Mouse (Mus musculus) skeletal muscle tissue, adult 2 months (tissue): ENCODE measurements at regions not wholly inside any gene's neighbourhood (a gene's known extent, or its start where the extent isn't known, plus 50 kb on each side); places are given as distances from the start of the nearest gene placed in this dataset.
A peak's percentile ranks its signal among the peaks of the same experiment; 100 is the strongest.

Experiments used
- DNase-seq: peaks from one replicate; pipeline ENCODE4 v3.0.0-alpha.2; 2012; ENCODE audit warnings: low read depth, low spot score

DNA sequence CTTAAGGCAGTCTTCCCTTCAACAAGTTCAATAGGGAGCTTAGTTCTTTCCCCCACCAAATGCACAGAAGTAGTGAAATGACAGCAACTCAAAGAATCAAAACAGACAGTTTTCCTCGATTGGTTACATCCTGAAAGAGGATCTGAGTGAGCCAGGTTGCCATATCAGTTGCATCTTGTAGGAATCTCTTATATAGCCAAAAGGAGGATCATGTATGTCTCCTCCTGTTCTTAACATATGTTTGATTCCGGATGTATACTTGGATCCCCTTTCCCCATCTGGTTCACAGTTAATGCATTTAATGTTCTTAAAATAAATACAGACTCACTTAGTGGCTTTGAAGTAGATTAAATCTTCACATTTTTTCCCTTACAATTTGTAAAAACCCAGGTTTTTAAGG is 1224.0 kb upstream of the Flrt2 start:
- DNase-seq = no peak

DNA sequence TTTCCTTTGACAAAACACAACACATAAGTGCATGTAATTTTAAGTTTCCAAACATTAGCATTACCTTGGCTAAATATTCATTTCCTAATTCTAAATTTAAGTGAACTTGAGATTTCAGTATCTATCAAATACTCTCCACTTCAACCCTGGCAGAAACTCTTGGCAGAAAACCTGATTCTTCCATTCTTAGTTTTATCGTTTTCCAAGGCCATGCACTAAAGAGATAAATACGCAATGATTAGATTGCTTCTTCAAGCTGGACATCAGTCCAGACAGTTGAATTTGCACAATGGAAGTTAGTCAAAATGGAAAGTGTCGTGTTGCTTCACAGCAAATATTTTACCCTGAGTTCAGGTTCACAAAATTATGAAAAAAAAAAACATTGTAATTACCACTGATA is 1223.4 kb upstream of the Flrt2 start:
- DNase-seq = no peak

DNA sequence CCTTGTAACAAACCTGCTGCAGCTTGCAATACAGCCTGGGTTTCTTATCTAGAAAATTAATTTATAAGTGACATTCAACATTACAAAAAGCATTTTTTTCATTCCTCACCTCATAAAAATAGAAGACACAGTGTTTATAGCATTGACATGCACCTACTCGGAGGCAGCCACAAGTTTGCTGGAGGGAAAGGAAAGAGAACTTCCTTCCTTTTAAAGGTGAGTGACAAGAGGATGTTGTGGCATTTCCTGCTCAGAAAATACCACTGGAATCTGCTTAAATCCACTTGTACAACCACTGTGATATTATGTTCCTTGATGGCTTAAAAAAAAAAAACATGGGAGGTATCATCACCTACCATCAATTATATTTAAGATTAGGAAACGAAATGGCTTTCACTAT is 1222.2 kb upstream of the Flrt2 start:
- no peak for DNase-seq

DNA sequence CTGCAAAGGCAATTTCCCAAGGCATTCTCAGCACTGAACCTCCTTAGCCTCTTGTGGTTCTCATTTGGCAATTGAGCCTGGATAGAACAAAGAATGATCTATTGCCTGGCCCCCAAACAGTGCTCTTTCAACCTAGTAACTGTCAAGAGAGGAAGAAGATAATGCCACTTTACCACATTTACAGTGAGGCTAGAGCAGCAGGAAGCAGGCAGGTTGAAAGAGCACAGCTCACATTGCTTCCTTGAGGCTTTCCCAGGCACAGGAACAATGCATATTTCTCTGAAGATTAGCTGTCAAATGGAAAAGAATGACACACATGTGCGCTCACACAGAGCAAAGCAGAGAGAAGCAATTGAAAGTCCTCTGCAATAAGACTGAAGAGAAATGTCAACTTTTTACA is 1221.0 kb upstream of the Flrt2 start:
- no peak for DNase-seq

DNA sequence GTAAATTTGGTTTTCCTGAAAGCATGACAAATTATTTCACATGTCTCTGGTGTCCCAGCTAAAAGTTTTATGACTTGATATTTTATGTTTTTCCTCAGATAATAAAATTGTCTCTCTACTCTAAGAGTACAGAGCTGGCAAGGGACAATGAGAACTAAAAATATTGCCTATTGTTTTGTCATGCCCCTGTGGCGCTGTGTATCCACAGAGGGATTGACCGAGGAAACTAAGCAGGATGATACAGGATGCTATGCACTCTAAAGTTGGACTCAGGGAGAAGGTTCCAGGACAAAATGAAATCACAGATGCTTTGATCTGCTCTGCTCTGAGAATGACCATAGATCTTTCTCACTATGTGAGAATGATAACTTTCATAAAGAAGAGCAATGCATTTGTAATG is 1203.3 kb upstream of the Flrt2 start:
- DNase-seq = no peak

DNA sequence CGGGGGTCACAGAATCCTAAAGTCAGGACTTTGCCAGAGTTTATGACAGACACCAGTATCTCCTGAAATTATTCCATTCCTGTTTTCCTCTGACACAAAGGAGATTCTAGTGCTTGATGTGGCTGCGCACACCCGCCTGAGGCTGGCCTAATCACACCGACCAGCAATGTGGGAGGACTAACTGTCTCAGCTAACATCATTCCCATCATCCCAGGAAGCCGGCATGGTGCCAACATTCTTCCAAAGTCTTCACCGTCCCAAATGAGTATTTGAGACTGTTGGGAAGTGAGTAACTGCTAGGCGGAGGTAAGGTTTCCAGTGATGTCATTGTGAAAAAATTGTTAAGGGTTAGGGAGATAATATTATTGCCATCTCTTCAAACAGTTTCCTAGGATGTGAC is 1183.9 kb upstream of the Flrt2 start:
- peak; percentile 61 for DNase-seq

DNA sequence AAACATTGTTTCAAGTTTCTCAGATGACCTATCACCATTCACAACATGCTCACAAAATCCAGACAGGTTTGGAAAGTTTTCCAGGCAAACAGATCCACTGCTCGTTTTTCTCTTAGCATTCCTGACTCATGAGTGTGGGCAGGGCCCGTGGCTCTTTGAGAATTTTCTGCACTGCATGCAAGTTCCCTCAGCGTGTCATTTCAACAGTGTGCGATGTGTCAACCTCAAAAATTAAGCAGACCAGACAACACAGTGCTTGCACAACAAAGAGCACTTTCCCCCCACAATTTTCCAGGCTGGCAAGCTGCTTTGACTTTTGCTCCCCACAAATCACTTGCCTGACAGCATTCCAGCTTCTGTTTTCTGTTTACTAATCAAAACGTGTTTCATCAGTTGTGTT is 1182.2 kb upstream of the Flrt2 start:
- peak; percentile 11 for DNase-seq

DNA sequence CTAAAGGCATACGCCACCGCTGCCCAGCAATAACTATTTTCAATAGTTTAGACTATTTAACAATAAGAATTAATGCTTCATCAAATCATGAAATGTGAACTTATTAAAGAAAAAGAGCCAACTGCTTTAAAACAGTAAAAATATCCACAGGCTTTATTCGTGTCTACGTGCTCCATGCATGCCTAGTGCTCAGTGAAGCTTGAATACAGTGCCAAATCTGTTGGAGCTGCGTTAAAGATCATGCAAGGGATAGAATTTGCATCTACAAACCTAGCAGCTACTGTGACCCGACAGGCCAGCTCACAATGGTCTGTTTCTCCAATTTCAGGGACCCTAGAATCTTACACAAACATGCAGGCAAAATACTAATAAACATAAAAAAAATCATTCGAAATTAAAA is 1147.3 kb upstream of the Flrt2 start:
- no peak for DNase-seq

DNA sequence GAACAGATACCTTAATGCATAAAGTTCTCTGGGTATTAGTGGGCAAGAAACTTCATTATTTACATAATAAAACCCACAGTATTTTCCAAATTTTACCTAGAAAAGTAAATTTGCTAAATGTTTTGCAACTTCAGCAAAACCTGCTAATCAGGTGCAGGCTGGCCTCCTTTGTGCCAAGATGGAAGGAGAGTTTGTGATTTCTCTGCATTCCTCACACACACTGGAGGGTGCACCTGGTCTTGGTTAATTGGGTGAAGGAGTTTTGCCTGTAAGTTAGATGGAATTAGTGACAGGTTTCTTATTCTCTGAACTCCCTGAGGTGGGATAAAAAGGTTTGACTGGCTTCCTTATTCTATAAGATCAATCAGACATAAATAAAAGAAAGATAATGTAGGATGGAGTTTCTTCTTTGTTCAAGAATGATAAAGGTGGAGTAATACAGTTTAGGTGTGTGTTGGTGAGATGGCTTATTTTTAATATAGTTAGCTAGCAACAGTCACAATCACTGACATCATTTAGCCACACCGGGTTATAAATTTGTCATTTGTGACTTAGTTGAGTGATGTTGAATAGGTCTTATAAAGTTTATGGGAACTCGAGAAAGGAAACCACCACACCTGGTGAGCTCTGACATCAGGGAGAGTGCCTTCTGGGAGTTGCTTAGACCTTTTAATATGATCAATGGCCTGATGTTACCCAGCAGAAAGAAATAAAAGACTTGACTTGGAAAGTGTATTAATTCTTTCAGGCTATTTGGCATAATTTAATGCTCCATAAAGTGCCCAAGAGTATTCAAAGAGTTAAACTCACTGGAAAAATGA is 1131.4 kb upstream of the Flrt2 start:
- no peak for DNase-seq

DNA sequence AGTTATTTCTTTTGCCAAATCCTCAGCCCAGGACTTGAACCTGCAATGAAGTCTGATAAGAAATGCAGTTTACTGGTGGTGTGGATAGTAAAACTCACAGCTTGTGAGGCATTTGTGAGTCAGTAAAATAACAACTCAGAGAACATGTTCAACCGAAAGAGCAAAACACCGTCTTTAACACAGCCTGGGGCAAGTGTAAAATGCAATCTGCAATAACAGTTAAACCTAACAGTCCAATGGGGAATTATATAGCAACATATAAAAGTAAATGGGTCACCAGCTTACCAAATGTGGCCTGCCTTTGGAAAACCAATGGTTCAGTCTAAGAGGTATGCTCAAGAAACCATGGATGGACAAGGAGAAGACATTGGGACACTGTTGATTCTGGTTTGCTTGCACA is 1117.0 kb upstream of the Flrt2 start:
- no peak for DNase-seq

DNA sequence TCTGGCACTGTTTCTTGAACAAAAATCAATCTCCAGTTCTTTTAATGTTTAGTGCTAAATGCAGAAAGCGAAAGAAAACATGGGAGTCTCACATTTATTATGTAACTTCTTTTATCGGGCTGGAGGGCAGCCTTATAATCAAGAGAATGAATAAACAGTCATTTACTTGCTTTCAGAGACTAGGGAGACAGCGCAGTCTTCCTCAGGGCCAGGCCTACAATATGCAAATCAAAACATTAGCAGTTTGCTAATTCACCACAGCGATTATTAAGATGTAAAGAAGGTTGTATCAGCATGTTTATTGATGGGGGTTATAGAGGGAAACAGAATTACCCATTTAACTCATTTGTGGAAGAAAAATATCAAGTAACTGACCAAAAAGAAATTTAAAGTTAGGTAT is 1111.7 kb upstream of the Flrt2 start:
- DNase-seq = no peak

DNA sequence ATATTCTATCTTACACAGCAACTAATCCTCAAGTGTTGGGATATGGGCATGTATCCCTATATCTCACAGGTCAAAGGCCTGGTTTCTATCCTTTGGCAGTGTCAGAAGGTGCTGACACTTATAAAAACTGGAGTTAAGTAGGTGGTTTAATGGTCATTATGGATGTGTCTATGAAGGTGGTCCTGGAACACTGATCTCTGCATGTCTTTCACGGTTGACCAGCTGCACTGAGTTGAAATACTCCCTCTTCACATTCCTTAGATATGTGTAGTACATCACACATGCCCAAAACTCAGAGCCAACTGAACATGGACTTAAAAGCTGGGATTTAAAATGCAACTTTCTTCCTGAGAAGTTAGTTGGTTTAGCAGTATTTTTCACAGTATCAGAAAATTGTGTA is 1107.7 kb upstream of the Flrt2 start:
- no peak for DNase-seq

DNA sequence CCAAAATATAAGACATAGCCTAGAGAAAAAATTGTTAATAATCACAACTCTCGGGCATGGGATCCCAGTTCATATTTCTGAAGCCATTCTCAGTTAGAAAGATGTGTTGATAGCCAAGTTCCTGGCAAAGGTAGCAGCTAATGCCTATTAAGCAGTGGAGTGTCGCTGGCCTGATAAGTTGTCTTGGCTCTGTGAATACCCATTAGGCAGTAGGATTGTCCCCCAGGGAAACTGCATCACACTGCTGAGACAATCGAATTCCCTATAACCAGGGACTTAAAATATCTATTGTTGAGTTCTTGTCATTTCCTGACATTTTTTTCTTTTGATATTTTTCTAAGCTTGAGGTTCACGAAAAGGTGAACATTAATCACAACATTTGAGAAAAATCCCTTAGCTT is 1105.0 kb upstream of the Flrt2 start:
- DNase-seq = no peak

DNA sequence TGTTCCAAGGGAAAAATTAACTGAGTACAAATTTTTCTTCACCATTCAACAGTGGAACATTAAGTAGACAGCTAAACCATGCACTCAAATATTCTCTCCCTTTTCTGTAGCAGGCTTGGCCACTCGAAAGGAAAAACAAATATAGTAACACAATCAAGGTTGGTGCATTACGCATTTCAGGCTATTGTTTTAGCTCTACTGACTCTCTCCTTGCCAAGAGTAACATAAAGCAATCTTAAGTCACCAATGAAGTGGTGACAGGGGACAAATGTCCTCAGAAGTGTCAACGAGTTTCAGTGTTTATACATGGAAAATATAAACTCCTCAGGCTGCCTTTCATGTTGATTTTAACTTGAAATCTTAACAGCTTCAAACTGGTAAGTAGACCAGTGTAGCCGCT is 1103.4 kb upstream of the Flrt2 start:
- DNase-seq = no peak

DNA sequence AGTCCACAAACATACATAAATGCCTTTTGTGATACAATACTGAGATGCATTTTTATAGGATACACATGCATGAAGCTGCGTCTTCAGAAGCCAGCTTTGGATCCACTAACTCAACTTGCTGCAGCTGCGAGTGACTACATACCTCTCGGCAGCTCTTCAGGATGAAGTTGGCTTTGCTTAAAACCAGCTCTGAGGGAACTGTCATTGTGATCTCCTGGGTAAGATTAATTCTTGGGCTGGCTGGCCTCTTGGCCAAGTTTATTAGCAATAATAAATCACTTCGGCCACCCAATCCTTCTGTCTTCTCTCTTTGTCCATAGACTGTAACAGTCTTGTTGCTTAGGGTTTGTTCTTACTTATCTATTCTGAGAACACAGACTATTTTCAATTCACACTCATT is 1103.0 kb upstream of the Flrt2 start:
- no peak for DNase-seq

DNA sequence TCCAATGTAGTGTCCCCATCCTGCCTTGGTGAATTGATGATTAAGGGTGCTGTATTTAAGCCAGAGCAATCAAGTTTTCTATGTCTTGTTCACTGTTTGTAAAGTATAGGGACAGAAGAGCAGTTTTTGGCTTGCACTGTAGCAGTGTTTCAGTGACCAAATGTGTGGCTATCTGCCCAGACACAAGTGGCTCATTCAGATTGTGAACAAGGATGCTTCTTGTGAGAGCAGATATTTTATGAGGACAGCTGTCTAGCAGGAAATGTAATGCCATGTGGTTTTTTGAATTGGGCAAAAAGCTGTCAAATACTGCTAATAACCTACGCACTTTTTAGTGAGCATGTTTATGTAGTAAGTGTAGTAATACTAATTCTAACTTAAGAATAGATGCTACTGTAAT is 1086.5 kb upstream of the Flrt2 start:
- no peak for DNase-seq

DNA sequence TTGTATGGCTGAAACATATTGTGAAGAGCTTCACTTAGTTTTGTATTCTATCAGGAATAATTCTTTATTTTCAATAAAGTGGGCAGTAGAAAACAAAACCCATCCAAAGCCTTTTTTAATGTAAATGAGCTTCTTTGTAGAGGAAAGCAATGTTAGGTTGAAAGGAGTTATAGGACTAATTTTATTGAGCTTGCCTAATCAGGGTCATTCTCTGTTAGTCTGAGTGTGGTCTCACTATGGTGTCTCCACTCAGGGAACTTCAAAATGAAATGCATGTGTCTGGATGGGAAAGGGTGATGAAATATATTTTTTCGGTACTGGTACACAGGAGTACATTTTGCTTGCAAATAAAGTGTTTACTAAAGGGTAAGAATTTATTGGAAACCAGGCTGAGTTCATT is 1055.5 kb upstream of the Flrt2 start:
- DNase-seq = no peak

DNA sequence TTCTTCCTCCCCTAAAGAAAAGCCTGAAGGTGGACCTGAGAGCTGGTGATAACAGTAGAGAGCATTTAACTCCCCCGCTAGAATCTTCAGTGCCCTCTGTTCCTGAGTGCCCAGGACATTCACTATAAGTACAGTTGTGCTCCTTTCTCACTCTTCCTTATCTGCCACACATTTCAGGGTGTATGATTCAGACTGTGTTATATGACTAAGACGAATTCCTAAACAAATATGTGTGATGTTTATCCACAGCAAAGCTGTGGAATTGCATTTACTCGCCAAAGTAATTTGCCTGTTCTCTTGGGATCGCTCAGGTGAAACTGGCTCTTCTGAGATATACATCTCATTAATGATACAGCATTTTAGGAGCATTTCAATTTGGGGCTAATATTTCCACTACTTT is 1051.9 kb upstream of the Flrt2 start:
- no peak for DNase-seq

DNA sequence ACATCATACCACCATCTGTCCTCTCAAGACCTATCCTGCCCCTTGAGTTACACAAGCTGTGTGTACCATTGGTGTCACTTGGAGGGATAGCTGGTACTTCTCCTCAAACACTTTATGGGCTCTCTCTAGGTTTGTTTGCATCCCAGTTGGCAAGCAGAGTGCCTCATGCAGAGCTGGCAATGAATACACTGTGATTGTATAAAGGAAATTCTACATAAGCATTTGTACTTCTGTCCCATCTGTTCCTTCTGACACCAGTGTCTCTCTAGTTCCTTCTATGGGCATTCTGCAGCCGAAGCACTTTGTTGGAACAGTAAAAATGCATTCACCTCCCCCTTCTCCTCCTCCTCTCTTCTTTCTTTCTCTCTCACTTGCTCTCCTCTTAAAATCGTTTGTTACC is 1046.7 kb upstream of the Flrt2 start:
- DNase-seq = no peak

DNA sequence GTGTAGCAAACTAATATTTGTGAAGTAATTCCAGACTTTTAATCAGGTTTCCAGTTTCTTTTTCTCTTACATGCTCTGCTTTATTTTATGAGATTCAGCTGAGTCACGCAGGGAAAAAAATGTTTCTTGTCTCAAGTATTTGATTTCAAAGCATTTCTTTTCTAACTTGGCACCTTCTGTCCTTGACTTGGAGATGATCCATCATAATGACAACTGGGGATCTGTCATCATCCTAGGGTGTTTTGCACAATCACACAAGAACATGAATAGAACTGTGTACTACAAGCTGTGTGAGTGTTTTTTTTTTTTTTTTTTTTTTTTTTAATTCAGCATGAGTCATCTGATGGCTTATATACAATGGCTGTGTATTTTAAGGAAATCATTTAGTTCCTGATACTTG is 1022.0 kb upstream of the Flrt2 start:
- DNase-seq = peak; percentile 67

DNA sequence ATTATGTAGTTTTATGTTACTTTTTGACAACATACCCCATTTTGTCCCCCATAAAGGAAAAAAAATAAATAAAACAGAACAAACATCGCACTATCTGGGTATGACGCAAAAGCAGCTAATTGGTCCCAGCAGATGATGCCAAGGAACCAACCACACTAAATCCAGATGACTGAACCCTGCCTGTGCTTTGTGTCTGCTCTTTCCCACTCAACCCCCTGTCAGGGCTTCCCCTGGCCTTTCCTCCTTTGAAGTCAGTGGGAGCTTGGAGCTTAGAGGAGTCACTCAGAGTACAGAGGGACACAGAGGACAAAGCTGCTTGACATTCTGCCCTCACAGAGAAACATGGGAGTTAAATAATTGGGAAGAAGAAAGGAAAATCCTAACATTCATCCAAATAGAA is 1017.1 kb upstream of the Flrt2 start:
- DNase-seq = no peak

DNA sequence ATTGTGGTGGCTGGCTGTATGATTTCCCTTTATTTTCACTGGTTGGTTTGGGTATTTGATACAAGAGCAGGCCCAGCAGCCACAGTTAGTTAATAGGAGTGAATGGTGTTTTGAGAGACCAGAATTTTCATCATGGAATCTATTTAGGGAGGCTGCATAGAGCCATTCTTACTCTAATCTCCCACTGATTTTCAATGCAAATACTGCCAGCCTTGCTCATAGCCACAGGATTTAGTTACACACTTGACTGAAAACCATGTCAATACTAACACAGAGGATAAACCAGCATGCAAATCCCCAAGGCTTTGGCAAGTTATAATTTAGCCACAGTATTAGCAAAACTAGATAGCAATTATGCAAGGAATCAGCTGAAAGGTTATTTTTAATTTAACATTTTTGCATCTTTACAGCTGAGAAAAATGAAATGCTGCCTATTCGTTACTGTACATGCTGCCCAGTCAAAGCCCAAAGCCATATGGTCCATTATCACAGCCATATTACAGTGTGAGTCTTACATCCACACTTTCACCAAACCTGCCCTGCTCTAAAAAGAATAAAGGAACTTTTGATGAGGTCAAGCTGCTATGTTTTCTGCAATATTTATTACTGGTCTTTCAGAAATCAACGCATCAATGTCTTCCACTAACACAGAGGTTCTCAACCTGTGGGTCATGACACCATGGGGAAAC is 1000.5 kb upstream of the Flrt2 start:
- DNase-seq = no peak

DNA sequence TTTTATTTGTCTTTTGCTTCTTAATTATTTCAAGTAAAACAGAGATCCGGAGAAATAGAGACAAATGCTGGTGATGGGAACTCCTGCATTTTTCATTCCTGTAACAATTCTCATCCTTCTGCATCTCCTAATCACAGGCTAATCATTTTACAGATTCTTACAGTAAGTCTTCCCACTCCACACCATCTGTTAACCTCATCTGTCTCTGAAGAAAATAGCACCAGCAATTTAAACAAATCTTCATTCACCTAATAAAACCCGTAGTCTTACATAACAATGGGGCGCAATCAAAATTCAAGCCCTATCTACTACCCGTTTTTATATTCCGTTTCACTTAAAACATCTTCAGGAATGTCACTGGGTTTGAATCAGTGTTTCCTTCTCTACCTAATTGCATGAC is 960.6 kb upstream of the Flrt2 start:
- DNase-seq = no peak

DNA sequence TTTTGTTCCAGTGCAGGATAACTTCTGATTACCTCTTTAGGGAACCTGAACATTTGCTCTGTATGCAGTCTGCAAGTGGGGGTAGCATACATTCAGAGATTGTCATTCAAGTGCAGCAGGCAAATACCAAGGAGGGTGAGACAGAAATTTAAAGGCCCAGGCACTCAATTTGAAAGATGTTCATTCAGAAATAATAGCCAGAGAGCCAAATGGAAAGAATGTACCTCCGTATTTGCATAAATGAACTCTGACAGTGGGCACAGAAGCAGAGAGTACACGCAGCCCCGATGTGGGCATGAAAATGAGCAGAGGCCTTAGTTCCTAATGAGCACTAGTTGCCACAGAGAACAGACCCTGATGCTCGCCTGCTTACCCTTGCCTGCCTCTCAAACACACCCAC is 958.8 kb upstream of the Flrt2 start:
- no peak for DNase-seq
